Mouse (Mus musculus) CD8-positive naive resting alpha-beta T cell, adult 2 months (primary cell): ENCODE measurements around the gene Gm5592.
"Not testable (repeated sequence)": the region's sequence is repeated elsewhere in the genome, so short reads cannot be mapped to it uniquely, and the experiment has no call there.

Source experiments
- DNase-seq, 2 experiments: peaks; one replicate each; pipeline ENCODE4 v3.0.0; 2022; ENCODE audit warnings: low read depth in 2 of 2, low spot score in 2 of 2

Gm5592 gene

GRCm38 (mm10) chr7:41153541-41153940, at the start of gene Gm5592:
Gm5592 (plus strand) TSS chr7:41153841.
- not testable (repeated sequence) for DNase-seq

- not testable (repeated sequence) for DNase-seq
Measured at GRCm38 (mm10) chr7:41155806-41156205, 2.2 kb downstream of the Gm5592 start.

GRCm38 (mm10) chr7:41157879-41158278, 4.2 kb downstream of the Gm5592 start:
- DNase-seq = not testable (repeated sequence)

GRCm38 (mm10) chr7:41158562-41158961, 4.9 kb downstream of the Gm5592 start:
- DNase-seq = not testable (repeated sequence)

- DNase-seq = no peak
Measured at GRCm38 (mm10) chr7:41193671-41194070, 40.0 kb downstream of the Gm5592 start.
